Mouse (Mus musculus): ENCODE results near the gene Galnt6.
"Not testable (repeated sequence)": the region's sequence is repeated elsewhere in the genome, so short reads cannot be mapped to it uniquely, and the experiment has no call there.

The Galnt6 gene

GRCm38 (mm10) chr15:100729281-100729985 lies at the start of gene Galnt6:
TSS of gene Galnt6 (minus strand) at chr15:100729376.
- Histone ChIP-seq H3K4me1 (replicated peaks; ENCODE audit: low read depth, low read length) (peaks cover 38% of the 10 kb centered on the region), H3K27me3 (ENCODE audit: insufficient read depth, low read length) (peaks cover 75% of the 10 kb centered on the region), H3K9me3 (ENCODE audit: low read length) (no peaks in the 10 kb centered on the region), H3K36me3 (ENCODE audit: insufficient read depth, low read length) (no peaks in the 10 kb centered on the region), H3K4me3 (replicated peaks; ENCODE audit: low read length) (peak within 1 kb of the TSS; percentile 78)
- TF ChIP-seq POU5F1 (IDR thresholded peaks at IDR 0.05; ENCODE audit: borderline replicate concordance, low read length) (no peak), CTCF (conservative IDR thresholded peaks at IDR 0.05; ENCODE audit: low read length) (no peak), NANOG (IDR thresholded peaks at IDR 0.05; ENCODE audit: borderline replicate concordance, low read length) (no peak)

GRCm38 (mm10) chr15:100777020-100778016 lies 48.1 kb upstream of the Galnt6 start:
- no peaks in the 10 kb centered on the region for H3K9me3 ChIP-seq (ENCODE audit: low read length)
- H3K36me3 ChIP-seq (ENCODE audit: insufficient read depth, low read length): no peaks in the 10 kb centered on the region
- no peak overlapping the region for H3K4me3 ChIP-seq (replicated peaks; ENCODE audit: low read length)
- H3K4me1 ChIP-seq (replicated peaks; ENCODE audit: low read depth, low read length): peaks cover 60% of the 10 kb centered on the region
- peaks cover 35% of the 10 kb centered on the region for H3K27me3 ChIP-seq (ENCODE audit: insufficient read depth, low read length)
- TF ChIP-seq NANOG (IDR thresholded peaks at IDR 0.05; ENCODE audit: borderline replicate concordance, low read length) (no peak), POU5F1 (IDR thresholded peaks at IDR 0.05; ENCODE audit: borderline replicate concordance, low read length) (no peak), CTCF (conservative IDR thresholded peaks at IDR 0.05; ENCODE audit: low read length) (no peak)

- Histone ChIP-seq H3K4me3 (replicated peaks; ENCODE audit: low read length) (no peak overlapping the region), H3K4me1 (replicated peaks; ENCODE audit: low read depth, low read length) (peaks cover 60% of the 10 kb centered on the region), H3K36me3 (ENCODE audit: insufficient read depth, low read length) (no peaks in the 10 kb centered on the region), H3K27me3 (ENCODE audit: insufficient read depth, low read length) (peaks cover 32% of the 10 kb centered on the region), H3K9me3 (ENCODE audit: low read length) (no peaks in the 10 kb centered on the region)
- no peak for TF ChIP-seq POU5F1 (IDR thresholded peaks at IDR 0.05; ENCODE audit: borderline replicate concordance, low read length)
- TF ChIP-seq CTCF (conservative IDR thresholded peaks at IDR 0.05; ENCODE audit: low read length): no peak
- TF ChIP-seq NANOG (IDR thresholded peaks at IDR 0.05; ENCODE audit: borderline replicate concordance, low read length): no peak
Observed at GRCm38 (mm10) chr15:100776424-100776823, 47.2 kb upstream of the Galnt6 start.

GRCm38 (mm10) chr15:100775189-100776166 lies 46.3 kb upstream of the Galnt6 start:
- Histone ChIP-seq H3K27me3 (ENCODE audit: insufficient read depth, low read length) (peaks cover 32% of the 10 kb centered on the region), H3K4me3 (replicated peaks; ENCODE audit: low read length) (peak overlapping the region; percentile 57), H3K9me3 (ENCODE audit: low read length) (no peaks in the 10 kb centered on the region), H3K36me3 (ENCODE audit: insufficient read depth, low read length) (no peaks in the 10 kb centered on the region), H3K4me1 (replicated peaks; ENCODE audit: low read depth, low read length) (peaks cover 59% of the 10 kb centered on the region)
- TF ChIP-seq CTCF (conservative IDR thresholded peaks at IDR 0.05; ENCODE audit: low read length) (no peak), POU5F1 (IDR thresholded peaks at IDR 0.05; ENCODE audit: borderline replicate concordance, low read length) (no peak), NANOG (IDR thresholded peaks at IDR 0.05; ENCODE audit: borderline replicate concordance, low read length) (no peak)

GRCm38 (mm10) chr15:100773859-100774258 lies 44.7 kb upstream of the Galnt6 start:
- 0 out of 2 replicates have a peak, but pooled peaks have one; percentile 11 for TF ChIP-seq CTCF (conservative IDR thresholded peaks at IDR 0.05; ENCODE audit: low read length)
- not testable (repeated sequence) for H3K4me3 ChIP-seq (replicated peaks; ENCODE audit: low read length); H3K36me3 ChIP-seq (ENCODE audit: insufficient read depth, low read length); H3K9me3 ChIP-seq (ENCODE audit: low read length)
- peaks cover 22% of the 10 kb centered on the region for H3K27me3 ChIP-seq (ENCODE audit: insufficient read depth, low read length)
- peaks cover 45% of the 10 kb centered on the region for H3K4me1 ChIP-seq (replicated peaks; ENCODE audit: low read depth, low read length)

- no peaks in the 10 kb centered on the region for H3K9me3 ChIP-seq (ENCODE audit: low read length)
- H3K27me3 ChIP-seq (ENCODE audit: insufficient read depth, low read length): peaks cover 17% of the 10 kb centered on the region
- H3K36me3 ChIP-seq (ENCODE audit: insufficient read depth, low read length): no peaks in the 10 kb centered on the region
- no peak overlapping the region for H3K4me3 ChIP-seq (replicated peaks; ENCODE audit: low read length)
- TF ChIP-seq CTCF (conservative IDR thresholded peaks at IDR 0.05; ENCODE audit: low read length) (peak; percentile 40), NANOG (IDR thresholded peaks at IDR 0.05; ENCODE audit: borderline replicate concordance, low read length) (no peak), POU5F1 (IDR thresholded peaks at IDR 0.05; ENCODE audit: borderline replicate concordance, low read length) (no peak)
- H3K4me1 ChIP-seq (replicated peaks; ENCODE audit: low read depth, low read length): peaks cover 38% of the 10 kb centered on the region
Observed at GRCm38 (mm10) chr15:100772685-100773084, 43.5 kb upstream of the Galnt6 start.

- TF ChIP-seq CTCF (conservative IDR thresholded peaks at IDR 0.05; ENCODE audit: low read length): no peak
- no peak for TF ChIP-seq POU5F1 (IDR thresholded peaks at IDR 0.05; ENCODE audit: borderline replicate concordance, low read length)
- TF ChIP-seq NANOG (IDR thresholded peaks at IDR 0.05; ENCODE audit: borderline replicate concordance, low read length): no peak
- Histone ChIP-seq H3K4me1 (replicated peaks; ENCODE audit: low read depth, low read length) (peaks cover 27% of the 10 kb centered on the region), H3K27me3 (ENCODE audit: insufficient read depth, low read length) (peaks cover 25% of the 10 kb centered on the region), H3K9me3 (ENCODE audit: low read length) (no peaks in the 10 kb centered on the region), H3K36me3 (ENCODE audit: insufficient read depth, low read length) (no peaks in the 10 kb centered on the region), H3K4me3 (replicated peaks; ENCODE audit: low read length) (no peak overlapping the region)
Observed at GRCm38 (mm10) chr15:100770338-100770737, 41.2 kb upstream of the Galnt6 start.

GRCm38 (mm10) chr15:100769023-100769422 lies 39.8 kb upstream of the Galnt6 start:
- not testable (repeated sequence) for H3K36me3 ChIP-seq (ENCODE audit: insufficient read depth, low read length); H3K9me3 ChIP-seq (ENCODE audit: low read length); H3K4me3 ChIP-seq (replicated peaks; ENCODE audit: low read length)
- Histone ChIP-seq H3K27me3 (ENCODE audit: insufficient read depth, low read length) (peaks cover 38% of the 10 kb centered on the region), H3K4me1 (replicated peaks; ENCODE audit: low read depth, low read length) (peaks cover 21% of the 10 kb centered on the region)
